Mouse (Mus musculus): Measurements from ENCODE around the gene Gab3.

Gab3 gene

DNA sequence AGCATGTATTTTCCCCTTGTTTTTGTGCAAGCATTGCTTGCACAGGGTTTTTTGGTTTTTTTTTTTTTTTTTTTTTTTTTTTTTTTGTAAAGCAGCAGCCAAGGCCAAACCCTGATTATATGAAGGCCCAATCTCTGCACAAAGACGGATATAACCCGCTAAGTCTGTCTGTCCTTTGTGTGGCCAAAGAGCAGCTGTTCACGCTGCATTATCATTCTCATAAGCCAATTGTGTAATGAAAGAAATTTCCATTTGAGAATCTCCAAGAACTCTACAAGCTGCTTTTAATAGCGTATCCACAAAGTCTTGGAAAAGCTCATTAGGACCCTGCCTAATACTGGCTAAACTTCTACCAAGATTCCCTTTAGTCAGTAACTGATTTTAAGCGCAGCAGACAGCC, 101.5 kb downstream of the Gab3 start:
- no peak for DNase-seq

DNA sequence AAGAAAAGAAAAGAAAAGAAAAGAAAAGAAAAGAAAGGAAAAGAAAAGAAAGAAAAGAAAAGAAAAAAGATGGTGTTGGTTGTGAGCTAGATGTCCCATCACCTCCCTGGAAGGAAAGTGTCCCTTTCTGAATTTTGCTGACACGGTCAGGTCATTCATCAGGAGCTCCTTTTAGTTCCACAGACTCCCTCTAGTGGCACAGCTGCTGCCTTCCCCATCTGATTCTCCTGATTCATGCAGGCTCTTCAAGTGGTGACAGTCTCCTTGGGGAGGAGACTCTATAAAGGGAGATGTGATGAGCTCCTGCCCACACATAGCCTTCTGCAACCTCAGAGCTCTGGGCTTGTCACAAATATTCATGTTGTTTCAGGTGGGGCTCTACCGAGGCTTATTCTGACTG, 122.4 kb downstream of the Gab3 start:
- DNase-seq: peak; percentile 49

DNA sequence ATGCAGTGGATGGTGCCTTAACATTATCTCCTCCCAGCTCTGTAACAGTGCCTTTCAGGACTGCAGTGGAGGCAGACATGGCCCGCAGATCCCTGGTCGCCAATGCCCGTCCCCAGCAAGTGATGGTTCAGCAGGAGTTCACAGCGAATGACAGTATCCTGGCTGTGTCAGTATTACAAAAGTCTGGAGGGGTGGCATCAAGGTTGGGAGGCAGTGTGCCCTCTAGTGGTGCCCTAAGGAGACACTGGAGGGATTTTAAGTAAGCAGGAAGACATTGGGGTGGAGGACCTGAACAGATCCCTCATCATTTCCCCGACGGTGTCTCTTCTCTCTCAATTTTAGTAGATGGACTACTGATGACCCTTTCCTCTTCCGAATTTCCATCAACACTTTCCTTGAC, 126.1 kb downstream of the Gab3 start:
- DNase-seq: peak; percentile 2

Data from lung, postnatal 36 days (tissue).